Mouse (Mus musculus): ENCODE data around the gene Fam102b. TPM values are rescaled to one million over a fixed set of nuclear protein-coding genes. Genes with fewer than 3 reads are reported as not detected.
A peak's percentile ranks its signal among the peaks of the same experiment; 100 is the strongest.

The Fam102b gene
- 17.6 and 24.8 TPM in 2 replicates for polyA plus RNA-seq (2014; fragmentation: Nextera tagmentation; extraction: Ambion mirVana)

DNA sequence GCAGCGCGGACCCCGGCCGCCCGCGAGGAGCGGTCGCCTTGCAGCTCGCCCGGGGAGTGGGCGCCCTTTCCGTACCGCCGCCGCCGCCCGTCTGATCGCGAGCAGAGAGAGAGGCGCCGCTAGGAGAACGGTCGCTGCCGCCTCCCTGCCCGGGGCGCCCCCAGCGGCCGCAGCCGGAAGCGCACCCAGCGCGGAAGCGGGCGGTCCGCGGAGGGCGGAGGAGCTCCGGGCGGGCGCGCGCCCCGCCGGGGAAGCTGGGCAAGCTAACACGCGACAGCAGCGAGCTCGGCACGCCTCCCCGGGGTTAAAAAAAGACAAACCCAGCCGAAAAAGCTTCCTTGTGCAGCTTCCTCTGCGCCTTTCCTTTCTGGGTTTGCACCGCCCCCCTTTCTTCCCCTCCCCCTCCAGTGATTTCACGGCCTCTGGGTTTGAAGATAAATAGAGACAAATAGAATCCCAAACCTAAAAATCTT is at the start of gene Fam102b:
Gene Fam102b, minus strand, starts transcription at position 93 of the 473 bp plus-strand sequence.
- under 1% methylated on average over 46 of the region's 54 CpGs for WGBS
- no peaks in the 10 kb centered on the region for H3K27me3 ChIP-seq (ENCODE audit: control insufficient read depth, insufficient read depth, low read length)
- no peaks in the 10 kb centered on the region for H3K9me3 ChIP-seq (ENCODE audit: control insufficient read depth, low read length)
- H3K9ac ChIP-seq (replicated peaks; ENCODE audit: low read depth, low read length), result peak within 1 kb of the TSS; percentile 60
- H3K36me3 ChIP-seq (ENCODE audit: control insufficient read depth, insufficient read depth, low read length), result no peaks in the 10 kb centered on the region
- peak within 1 kb of the TSS; percentile 57 for H3K4me2 ChIP-seq (ENCODE audit: low read depth, low read length)
- peak; percentile 88 for ATAC-seq (ENCODE audit: low read depth)
- H3K4me1 ChIP-seq (ENCODE audit: control insufficient read depth, insufficient read depth, low read length), result peaks cover 10% of the 10 kb centered on the region; the same call in 1 of the 2 replicates
- peak within 1 kb of the TSS; percentile 62 for H3K27ac ChIP-seq (ENCODE audit: low read depth, low read length)
- peak within 1 kb of the TSS; percentile 70 for H3K4me3 ChIP-seq (ENCODE audit: low read depth, low read length)

- no peaks in the 10 kb centered on the region for H3K4me1 ChIP-seq (ENCODE audit: control insufficient read depth, insufficient read depth, low read length)
- no peaks in the 10 kb centered on the region for H3K9me3 ChIP-seq (ENCODE audit: control insufficient read depth, low read length)
- WGBS, result 1% methylated on average over 6 of the region's 6 CpGs
- peak; percentile 75 for ATAC-seq (ENCODE audit: low read depth)
- no peak overlapping the region for H3K4me2 ChIP-seq (ENCODE audit: low read depth, low read length)
- H3K4me3 ChIP-seq (ENCODE audit: low read depth, low read length), result no peak overlapping the region
- H3K27ac ChIP-seq (ENCODE audit: low read depth, low read length), result no peak overlapping the region
- H3K9ac ChIP-seq (replicated peaks; ENCODE audit: low read depth, low read length), result no peak overlapping the region
- H3K36me3 ChIP-seq (ENCODE audit: control insufficient read depth, insufficient read depth, low read length), result no peaks in the 10 kb centered on the region
- no peaks in the 10 kb centered on the region for H3K27me3 ChIP-seq (ENCODE audit: control insufficient read depth, insufficient read depth, low read length)
Observed at GRCm38 (mm10) chr3:109062989-109063388, 35.6 kb upstream of the Fam102b start.

DNA sequence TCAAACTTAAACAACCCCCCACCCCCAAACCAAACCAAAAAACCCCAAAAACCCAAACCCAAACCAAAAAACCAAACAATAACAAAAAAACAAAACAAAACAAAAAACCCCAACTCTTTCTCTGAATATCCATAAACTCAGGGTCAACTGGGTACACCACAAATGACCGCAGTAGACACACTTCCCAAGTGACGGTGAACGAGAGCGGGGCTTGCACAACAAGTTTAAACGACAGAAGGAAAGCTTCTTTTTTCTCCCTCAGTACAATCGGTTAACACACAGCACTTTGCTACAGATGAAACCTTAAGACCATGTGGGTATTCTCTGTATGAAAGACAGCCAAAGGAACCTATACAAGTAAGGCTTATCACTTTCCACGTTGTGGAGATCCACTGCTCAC is 35.0 kb upstream of the Fam102b start:
- Histone ChIP-seq H3K4me3 (ENCODE audit: low read depth, low read length) (no peak overlapping the region), H3K4me2 (ENCODE audit: low read depth, low read length) (no peak overlapping the region)

DNA sequence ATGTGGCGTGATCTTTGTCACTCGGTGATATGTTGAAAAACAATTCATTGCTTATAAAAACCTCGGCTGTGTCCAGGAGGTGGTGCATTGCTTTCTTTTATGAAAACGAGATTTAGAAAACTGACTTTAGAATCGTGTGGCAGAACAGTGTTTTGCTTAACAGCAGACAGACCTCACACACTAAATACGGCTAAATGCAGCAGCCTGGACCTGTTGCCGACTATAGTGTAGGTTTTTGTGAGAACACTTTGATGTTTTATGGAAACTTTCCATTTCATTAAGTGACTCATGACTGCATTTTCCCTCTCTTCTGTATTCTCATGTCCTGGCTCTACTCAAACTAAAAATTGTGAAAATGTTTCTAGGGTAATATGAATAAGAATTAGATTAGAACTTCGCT is 32.5 kb upstream of the Fam102b start:
- H3K4me2 ChIP-seq (ENCODE audit: low read depth, low read length), result no peak overlapping the region
- H3K9me3 ChIP-seq (ENCODE audit: control insufficient read depth, low read length), result no peaks in the 10 kb centered on the region
- H3K27ac ChIP-seq (ENCODE audit: low read depth, low read length), result no peak overlapping the region
- H3K27me3 ChIP-seq (ENCODE audit: control insufficient read depth, insufficient read depth, low read length), result no peaks in the 10 kb centered on the region
- H3K9ac ChIP-seq (replicated peaks; ENCODE audit: low read depth, low read length), result no peak overlapping the region
- H3K36me3 ChIP-seq (ENCODE audit: control insufficient read depth, insufficient read depth, low read length), result no peaks in the 10 kb centered on the region
- no peak overlapping the region for H3K4me3 ChIP-seq (ENCODE audit: low read depth, low read length)
- WGBS, result 80% methylated on average over 8 of the region's 8 CpGs
- no peak for ATAC-seq (ENCODE audit: low read depth)
- H3K4me1 ChIP-seq (ENCODE audit: control insufficient read depth, insufficient read depth, low read length), result no peaks in the 10 kb centered on the region

More for the DNA sequence above, 35.0 kb upstream of the Fam102b start:
- Histone ChIP-seq H3K27ac (ENCODE audit: low read depth, low read length) (no peak overlapping the region), H3K9ac (replicated peaks; ENCODE audit: low read depth, low read length) (no peak overlapping the region), H3K9me3 (ENCODE audit: control insufficient read depth, low read length) (no peaks in the 10 kb centered on the region), H3K36me3 (ENCODE audit: control insufficient read depth, insufficient read depth, low read length) (no peaks in the 10 kb centered on the region), H3K4me1 (ENCODE audit: control insufficient read depth, insufficient read depth, low read length) (no peaks in the 10 kb centered on the region), H3K27me3 (ENCODE audit: control insufficient read depth, insufficient read depth, low read length) (no peaks in the 10 kb centered on the region)
- ATAC-seq (ENCODE audit: low read depth), result no peak
- WGBS, result 78% methylated on average over 7 of the region's 7 CpGs

DNA sequence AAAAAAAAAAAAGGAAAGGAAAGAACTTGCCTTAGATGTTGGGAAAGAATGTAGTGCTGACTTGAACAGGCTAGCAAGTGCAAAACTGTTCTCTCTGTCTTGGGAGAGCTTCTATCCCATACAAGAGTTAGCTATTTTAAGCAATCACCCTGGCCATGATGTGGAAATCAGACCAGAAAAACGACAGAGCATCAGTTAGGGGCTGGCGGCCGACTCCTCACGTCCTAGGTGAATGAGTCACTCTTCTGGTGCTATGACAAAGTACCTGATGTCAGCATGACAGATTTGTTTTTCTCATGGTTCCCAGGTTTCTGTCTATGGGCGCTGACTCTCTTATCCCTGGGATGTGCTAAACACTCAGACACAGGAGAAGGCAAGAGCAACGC is 24.5 kb upstream of the Fam102b start:
- no peaks in the 10 kb centered on the region for H3K4me1 ChIP-seq (ENCODE audit: control insufficient read depth, insufficient read depth, low read length)
- H3K4me3 ChIP-seq (ENCODE audit: low read depth, low read length), result no peak overlapping the region
- no peaks in the 10 kb centered on the region for H3K27me3 ChIP-seq (ENCODE audit: control insufficient read depth, insufficient read depth, low read length)
- ATAC-seq (ENCODE audit: low read depth), result no peak
- H3K27ac ChIP-seq (ENCODE audit: low read depth, low read length), result no peak overlapping the region
- H3K9ac ChIP-seq (replicated peaks; ENCODE audit: low read depth, low read length), result no peak overlapping the region
- 83% methylated on average over 6 of the region's 6 CpGs for WGBS
- H3K36me3 ChIP-seq (ENCODE audit: control insufficient read depth, insufficient read depth, low read length), result no peaks in the 10 kb centered on the region
- H3K4me2 ChIP-seq (ENCODE audit: low read depth, low read length), result no peak overlapping the region
- no peaks in the 10 kb centered on the region for H3K9me3 ChIP-seq (ENCODE audit: control insufficient read depth, low read length)

DNA sequence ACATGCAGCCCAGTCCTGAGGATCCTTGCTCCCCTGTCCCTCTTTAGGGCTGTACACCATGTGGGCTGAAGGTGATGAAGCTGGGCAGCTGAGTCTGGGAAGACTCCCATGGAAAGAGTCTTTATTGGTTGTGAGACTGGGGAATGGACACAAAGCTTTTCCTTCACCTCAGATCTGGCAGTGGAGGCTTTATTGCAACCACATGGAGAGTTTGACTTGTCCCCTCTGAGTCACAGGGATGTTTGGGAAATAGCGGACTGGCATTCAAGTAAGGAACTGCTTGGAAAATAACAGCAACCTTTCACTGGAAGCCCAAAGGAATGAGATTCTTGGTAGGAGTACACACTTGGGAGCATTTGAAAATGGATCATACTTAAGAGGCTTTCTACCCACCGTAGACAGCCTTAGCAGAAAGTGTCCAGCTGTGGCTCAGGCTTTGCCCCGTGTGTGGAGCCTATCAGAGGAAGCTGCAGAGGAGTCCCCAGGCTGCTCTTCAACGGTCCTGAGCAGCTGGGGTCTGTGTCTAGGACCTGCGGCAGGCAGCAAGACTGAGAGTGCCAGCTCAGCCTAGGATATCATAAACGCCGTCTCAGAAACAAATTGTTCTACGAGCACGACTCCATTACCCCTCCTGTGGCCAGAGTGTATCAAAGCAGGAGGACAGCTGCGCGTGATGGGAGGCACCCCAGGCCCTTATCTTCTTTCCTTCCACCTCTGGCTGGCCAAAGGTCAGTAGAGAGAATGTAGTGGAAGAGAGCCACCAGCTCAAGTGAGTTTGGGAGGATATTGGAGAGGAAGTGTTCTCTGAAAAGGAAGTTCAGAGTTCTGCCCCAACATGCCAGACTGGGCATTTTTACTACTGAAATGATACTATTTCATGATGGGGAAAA is 23.9 kb upstream of the Fam102b start:
- ATAC-seq (ENCODE audit: low read depth), result peak; percentile 56; the same call in 1 of the 2 replicates
- Histone ChIP-seq H3K4me2 (ENCODE audit: low read depth, low read length) (no peak overlapping the region), H3K27ac (ENCODE audit: low read depth, low read length) (no peak overlapping the region; the same call in 1 of the 2 replicates), H3K4me3 (ENCODE audit: low read depth, low read length) (no peak overlapping the region), H3K27me3 (ENCODE audit: control insufficient read depth, insufficient read depth, low read length) (no peaks in the 10 kb centered on the region), H3K36me3 (ENCODE audit: control insufficient read depth, insufficient read depth, low read length) (no peaks in the 10 kb centered on the region), H3K9me3 (ENCODE audit: control insufficient read depth, low read length) (no peaks in the 10 kb centered on the region), H3K9ac (replicated peaks; ENCODE audit: low read depth, low read length) (no peak overlapping the region), H3K4me1 (ENCODE audit: control insufficient read depth, insufficient read depth, low read length) (no peaks in the 10 kb centered on the region)
- WGBS, result 34% methylated on average over 11 of the region's 11 CpGs

GRCm38 (mm10) chr3:109047707-109048283 is 20.4 kb upstream of the Fam102b start:
- WGBS, result 48% methylated on average over 6 of the region's 6 CpGs
- H3K9me3 ChIP-seq (ENCODE audit: control insufficient read depth, low read length), result no peaks in the 10 kb centered on the region
- no peak overlapping the region for H3K4me3 ChIP-seq (ENCODE audit: low read depth, low read length)
- no peaks in the 10 kb centered on the region for H3K4me1 ChIP-seq (ENCODE audit: control insufficient read depth, insufficient read depth, low read length)
- no peaks in the 10 kb centered on the region for H3K36me3 ChIP-seq (ENCODE audit: control insufficient read depth, insufficient read depth, low read length)
- H3K4me2 ChIP-seq (ENCODE audit: low read depth, low read length), result no peak overlapping the region
- H3K27me3 ChIP-seq (ENCODE audit: control insufficient read depth, insufficient read depth, low read length), result no peaks in the 10 kb centered on the region
- no peak overlapping the region for H3K27ac ChIP-seq (ENCODE audit: low read depth, low read length)
- H3K9ac ChIP-seq (replicated peaks; ENCODE audit: low read depth, low read length), result no peak overlapping the region
- no peak for ATAC-seq (ENCODE audit: low read depth)

- Histone ChIP-seq H3K36me3 (ENCODE audit: control insufficient read depth, insufficient read depth, low read length) (no peaks in the 10 kb centered on the region), H3K9me3 (ENCODE audit: control insufficient read depth, low read length) (no peaks in the 10 kb centered on the region), H3K9ac (replicated peaks; ENCODE audit: low read depth, low read length) (no peak overlapping the region), H3K4me1 (ENCODE audit: control insufficient read depth, insufficient read depth, low read length) (no peaks in the 10 kb centered on the region), H3K4me3 (ENCODE audit: low read depth, low read length) (no peak overlapping the region), H3K27me3 (ENCODE audit: control insufficient read depth, insufficient read depth, low read length) (no peaks in the 10 kb centered on the region), H3K4me2 (ENCODE audit: low read depth, low read length) (no peak overlapping the region), H3K27ac (ENCODE audit: low read depth, low read length) (no peak overlapping the region)
- no peak for ATAC-seq (ENCODE audit: low read depth)
- 84% methylated on average over 3 of the region's 3 CpGs for WGBS
Observed at GRCm38 (mm10) chr3:109046428-109046827, 19.0 kb upstream of the Fam102b start.

DNA sequence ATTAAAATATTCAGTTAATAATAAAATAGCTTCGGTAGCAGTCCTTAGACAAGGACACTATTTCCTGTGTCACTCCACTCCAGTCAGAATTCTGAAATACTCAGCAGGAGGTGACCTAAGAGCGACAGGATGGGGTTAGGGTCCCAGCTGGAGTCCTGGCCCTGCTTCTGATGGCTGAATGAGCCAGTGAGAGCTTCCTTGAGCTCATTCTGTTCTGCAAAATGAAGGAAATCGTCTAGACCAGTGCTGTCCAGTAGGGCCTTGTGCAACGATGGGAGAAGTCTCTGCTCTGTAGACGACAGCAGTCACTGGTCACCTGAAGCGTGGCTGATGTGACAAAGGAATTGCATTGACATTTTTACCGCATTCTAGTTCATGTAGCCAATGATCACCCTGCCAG is 16.0 kb upstream of the Fam102b start:
- ATAC-seq (ENCODE audit: low read depth), result no peak
- Histone ChIP-seq H3K4me2 (ENCODE audit: low read depth, low read length) (no peak overlapping the region), H3K4me3 (ENCODE audit: low read depth, low read length) (no peak overlapping the region), H3K36me3 (ENCODE audit: control insufficient read depth, insufficient read depth, low read length) (no peaks in the 10 kb centered on the region), H3K4me1 (ENCODE audit: control insufficient read depth, insufficient read depth, low read length) (no peaks in the 10 kb centered on the region), H3K27me3 (ENCODE audit: control insufficient read depth, insufficient read depth, low read length) (no peaks in the 10 kb centered on the region), H3K27ac (ENCODE audit: low read depth, low read length) (no peak overlapping the region), H3K9me3 (ENCODE audit: control insufficient read depth, low read length) (no peaks in the 10 kb centered on the region), H3K9ac (replicated peaks; ENCODE audit: low read depth, low read length) (no peak overlapping the region)
- 58% methylated on average over 7 of the region's 7 CpGs for WGBS
